Mouse (Mus musculus): ENCODE measurements at regions not wholly inside any gene's neighbourhood (a gene's known extent, or its start where the extent isn't known, plus 50 kb on each side); places are given as distances from the start of the nearest gene placed in this dataset.

GRCm38 (mm10) chr15:56045510-56046245 is 1431.7 kb downstream of the Slc22a22 start:
- no peak for DNase-seq (ENCODE audit: low read depth, low spot score)

- DNase-seq (ENCODE audit: low read depth, low spot score): no peak
These were observed 1434.1 kb downstream of the Slc22a22 start for GRCm38 (mm10) chr15:56043282-56043681.

- DNase-seq (ENCODE audit: low read depth, low spot score): no peak
These were observed 1435.0 kb downstream of the Slc22a22 start for GRCm38 (mm10) chr15:56042449-56042848.

GRCm38 (mm10) chr15:56030007-56030406 is 1447.4 kb downstream of the Slc22a22 start:
- DNase-seq (ENCODE audit: low read depth, low spot score): no peak

DNA sequence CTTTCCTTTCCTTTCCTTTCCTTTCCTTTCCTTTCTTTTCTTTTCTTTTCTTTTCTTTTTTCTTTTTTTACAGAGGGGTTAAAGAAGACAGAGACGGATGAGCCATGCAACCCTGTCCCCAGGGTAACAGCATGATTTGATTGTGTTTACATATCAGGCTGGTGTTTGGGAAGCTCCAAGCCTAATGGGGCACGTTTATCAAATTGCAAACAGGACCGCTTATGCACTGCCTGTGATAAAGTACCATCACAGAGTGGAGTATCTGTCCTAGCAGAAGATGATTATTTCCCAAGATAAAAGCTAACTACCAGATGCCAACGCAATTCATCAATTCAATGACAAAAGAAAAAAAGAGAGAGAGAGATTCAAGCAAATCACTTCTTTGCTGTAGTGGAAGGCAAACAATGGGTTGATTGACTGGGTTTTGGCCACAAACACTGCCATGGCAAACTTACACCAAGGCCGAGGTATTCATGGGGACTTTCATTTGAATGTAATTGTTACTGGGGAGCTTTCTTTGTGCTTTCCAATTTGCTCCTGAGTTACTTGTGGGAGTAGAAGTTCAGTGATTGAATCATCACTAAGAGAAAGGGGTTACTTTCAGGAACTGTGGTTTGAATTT is 1450.1 kb downstream of the Slc22a22 start:
- DNase-seq (ENCODE audit: low read depth, low spot score): no peak

- DNase-seq (ENCODE audit: low read depth, low spot score): no peak
These were observed 1452.7 kb downstream of the Slc22a22 start for GRCm38 (mm10) chr15:56024705-56025104.

DNA sequence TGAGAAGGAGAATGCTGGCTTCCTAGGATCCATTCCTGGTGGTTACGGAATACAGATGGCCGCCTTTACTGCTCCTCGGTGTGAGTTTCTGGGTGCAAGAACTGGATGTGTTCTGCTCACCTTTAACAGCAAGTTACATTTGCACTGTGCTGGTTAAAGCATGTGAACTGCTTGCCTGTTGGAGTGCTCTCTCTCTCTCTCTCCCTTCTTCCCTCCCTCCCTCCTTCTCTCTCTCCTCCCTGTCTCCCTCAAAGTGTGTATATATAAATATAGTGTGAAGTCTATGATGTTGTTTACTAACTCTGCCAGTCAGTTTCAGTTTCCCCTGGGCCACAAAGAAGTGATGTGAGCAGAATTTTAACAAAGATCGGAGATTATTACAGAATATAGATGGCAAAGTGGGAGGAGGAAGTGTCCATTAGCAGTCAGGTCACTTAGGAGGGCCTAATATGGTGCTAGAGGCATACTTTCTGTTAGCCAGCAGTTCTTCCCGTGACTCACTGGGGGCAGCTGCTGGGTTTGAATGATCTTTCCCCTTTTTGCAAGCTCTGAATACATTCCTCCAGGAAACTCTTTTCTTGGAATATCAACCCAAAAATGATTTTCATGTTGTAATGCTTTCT is 1453.5 kb downstream of the Slc22a22 start:
- DNase-seq (ENCODE audit: low read depth, low spot score): no peak

- DNase-seq (ENCODE audit: low read depth, low spot score): no peak
These were observed 1455.1 kb downstream of the Slc22a22 start for GRCm38 (mm10) chr15:56022315-56022714.

DNA sequence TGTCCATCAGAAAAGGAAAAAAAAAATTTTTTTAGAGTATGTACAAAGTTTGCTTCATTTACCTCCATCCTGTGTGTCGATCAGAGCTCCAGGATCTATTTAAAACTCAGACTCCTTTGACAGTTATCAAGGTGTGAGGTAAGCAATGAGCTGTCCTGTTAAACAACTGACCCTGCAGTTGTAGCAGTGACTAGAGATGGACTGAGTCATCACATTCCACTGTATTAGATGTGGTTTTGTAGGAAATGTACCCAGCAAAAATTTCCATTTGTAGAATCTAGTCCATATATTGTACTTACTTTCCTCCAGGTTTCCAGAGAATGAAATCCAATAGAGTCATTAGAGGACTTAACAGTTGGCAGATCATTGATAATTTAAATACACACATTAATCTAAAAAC is 1459.3 kb downstream of the Slc22a22 start:
- DNase-seq (ENCODE audit: low read depth, low spot score): no peak

DNA sequence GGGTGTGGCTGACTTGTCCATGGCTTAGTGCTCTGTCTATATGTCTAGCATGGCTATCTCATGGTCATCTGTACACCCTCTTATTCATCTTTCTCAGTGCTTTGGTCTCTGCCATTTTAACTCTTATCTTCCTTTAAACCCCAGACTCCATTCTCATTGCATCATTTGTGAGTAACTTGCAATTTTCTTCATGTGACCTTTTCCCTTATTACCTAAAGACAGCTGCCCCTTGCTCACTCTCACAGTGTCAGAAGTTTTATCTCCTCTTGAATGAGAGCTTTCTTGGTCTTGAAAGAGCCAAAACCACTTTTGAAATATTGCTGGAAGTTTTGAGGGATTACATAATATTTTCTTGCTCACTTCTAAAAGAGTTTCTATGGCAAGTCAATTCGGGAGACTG is 1459.9 kb downstream of the Slc22a22 start:
- DNase-seq (ENCODE audit: low read depth, low spot score): no peak

DNA sequence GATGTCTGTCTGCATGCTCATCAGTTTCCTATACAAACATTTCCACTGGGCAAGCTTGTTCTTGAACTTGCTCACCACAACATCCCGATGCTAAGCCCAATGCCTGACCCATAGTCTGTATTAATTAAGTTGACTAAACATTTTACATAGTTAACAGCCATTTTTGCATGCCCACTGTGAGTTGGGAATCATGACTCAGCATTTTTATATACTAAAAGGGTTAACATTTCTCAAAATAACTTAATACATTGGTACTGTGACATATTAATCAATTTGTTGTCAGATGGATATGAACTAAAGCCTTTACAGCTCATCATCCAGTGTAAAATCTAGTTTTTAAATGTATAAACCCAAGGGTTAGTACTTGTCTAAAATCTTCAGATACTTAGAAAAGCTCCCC is 1461.4 kb downstream of the Slc22a22 start:
- DNase-seq (ENCODE audit: low read depth, low spot score): no peak

DNA sequence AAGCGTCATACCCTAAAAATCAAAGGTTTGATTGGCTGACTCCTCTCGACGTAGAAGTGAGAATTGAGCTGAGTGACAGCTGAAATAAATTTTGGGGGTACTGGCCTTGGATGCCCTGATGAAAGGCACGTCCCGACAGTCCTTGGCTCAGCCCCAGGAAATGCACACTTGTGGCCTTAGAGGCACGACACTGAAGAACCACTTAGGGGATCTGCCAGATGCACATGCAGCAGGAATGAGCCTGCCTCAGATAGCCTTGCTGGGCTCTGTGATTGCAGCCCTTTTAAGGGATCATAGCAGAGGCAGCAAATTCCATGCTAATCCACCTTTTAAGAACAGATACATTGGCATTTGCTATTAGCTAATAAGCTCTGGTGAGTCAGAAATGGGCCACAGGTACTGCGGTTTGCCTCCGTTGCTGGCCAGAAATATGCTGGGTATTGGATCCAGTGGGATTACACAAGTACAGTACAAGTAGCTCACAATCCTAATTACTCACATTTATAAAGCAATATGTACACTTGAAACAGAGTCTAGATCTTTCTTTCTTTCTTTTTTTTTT is 1463.3 kb downstream of the Slc22a22 start:
- DNase-seq (ENCODE audit: low read depth, low spot score): no peak

DNA sequence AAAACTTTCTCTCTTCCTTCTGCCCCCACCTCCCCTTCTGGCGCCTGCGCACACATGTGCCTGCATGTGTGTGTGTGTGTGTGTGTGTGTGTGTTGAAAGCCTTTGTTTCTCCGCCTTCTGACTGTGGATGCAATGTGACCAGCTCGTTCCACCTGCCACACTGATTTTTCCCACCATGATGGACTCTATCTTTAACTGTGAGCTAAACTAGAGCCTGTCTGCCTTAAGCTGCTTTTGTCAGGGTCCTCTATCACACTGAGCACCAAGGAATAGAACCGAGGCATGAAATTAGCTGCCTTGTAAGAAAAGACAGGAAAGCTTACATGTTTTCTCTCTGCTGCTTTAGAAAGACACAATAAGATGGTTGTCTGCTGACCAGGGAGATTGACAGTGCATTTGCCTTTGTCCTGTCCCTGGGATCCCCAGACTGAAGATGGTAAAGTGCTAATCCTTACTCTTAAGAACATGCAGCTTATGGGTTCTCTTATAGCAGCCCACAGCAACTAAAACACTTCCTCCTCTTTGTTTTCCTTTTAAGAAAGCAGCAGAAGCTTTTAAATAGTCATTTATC is 1468.7 kb downstream of the Slc22a22 start:
- DNase-seq (ENCODE audit: low read depth, low spot score): no peak

GRCm38 (mm10) chr15:56007376-56007775 is 1470.0 kb downstream of the Slc22a22 start:
- DNase-seq (ENCODE audit: low read depth, low spot score): no peak

DNA sequence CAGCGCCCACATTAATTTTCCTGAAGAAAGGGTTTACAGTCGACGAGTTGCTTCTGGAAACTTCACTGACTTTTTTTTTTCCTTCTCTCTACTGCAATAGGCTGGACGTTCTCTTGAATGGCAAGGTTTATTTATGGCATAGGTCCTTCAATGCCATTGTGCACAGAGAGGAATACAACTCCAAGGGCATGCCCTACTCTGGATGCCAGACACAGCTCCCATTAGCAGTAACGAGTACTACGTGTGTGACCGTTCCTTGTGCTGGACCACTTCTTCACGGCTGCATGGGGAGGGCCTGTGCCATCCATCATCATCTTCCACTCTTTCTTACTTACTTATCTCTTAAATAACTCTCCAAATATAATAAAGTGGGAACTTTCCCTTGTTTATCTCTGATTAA is 1472.1 kb downstream of the Slc22a22 start:
- DNase-seq (ENCODE audit: low read depth, low spot score): no peak

DNA sequence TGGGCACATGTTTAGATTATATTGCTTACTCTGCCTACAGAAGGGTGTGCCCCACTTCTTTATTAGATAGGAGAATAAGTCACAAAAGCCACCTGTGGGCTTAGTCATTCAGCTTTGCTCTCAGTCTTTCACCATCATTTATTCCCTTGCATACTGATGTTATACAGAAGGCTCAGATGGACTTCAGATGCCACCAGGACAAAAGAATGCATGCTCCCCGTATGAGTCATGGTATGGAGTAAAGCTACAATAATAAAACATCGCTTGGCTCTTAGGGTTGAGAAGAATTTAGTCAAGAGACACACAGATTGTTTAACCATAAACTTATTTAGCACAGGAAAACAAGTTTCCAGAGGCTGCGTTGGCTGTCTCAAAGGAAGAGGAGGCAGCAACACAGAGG is 1473.5 kb downstream of the Slc22a22 start:
- DNase-seq (ENCODE audit: low read depth, low spot score): no peak

GRCm38 (mm10) chr15:55999605-56000004 is 1477.8 kb downstream of the Slc22a22 start:
- DNase-seq (ENCODE audit: low read depth, low spot score): no peak

GRCm38 (mm10) chr15:55997977-55998376 is 1479.4 kb downstream of the Slc22a22 start:
- peak; percentile 5 for DNase-seq (ENCODE audit: low read depth, low spot score)

GRCm38 (mm10) chr15:55994680-55995079 is 1482.7 kb downstream of the Slc22a22 start:
- no peak for DNase-seq (ENCODE audit: low read depth, low spot score)

DNA sequence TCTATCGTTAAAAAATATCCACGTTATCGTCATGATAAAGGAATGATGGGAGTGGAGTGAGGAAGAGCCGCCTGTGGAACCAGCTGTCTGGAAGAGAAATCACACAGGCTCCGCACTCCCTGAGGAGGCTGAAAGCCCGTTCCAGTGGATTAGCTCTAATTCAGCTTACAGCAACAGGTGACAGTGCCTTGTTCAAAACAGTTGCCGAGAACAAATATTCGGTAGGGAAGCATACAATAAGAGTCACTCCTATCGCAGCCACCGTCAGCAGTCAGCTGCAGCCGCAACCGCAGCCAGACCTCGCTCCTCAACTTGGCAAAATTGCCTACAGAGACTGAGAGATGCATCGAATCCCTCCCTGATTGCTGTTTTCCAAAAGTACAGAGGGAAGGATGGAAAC is 1501.6 kb downstream of the Slc22a22 start:
- DNase-seq (ENCODE audit: low read depth, low spot score): no peak

DNA sequence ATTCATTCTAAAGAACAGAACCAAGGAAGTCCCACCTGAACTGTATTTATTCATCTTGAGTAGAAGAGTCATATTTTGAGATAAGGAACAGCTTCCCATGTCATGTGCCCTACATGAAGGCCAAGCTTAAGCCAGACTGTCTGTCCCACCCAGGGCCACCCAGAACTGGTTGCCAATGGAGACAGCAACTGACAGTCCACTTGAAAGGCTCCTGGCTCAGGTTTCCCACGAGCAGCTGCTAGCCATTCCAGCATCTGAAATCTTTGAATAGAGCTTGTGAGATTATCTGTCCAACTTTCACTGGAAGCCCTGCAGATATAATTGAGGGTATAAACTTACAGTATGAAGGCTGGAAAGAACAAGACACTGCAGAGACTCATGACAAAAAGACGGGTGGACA is 1510.6 kb downstream of the Slc22a22 start:
- no peak for DNase-seq (ENCODE audit: low read depth, low spot score)

GRCm38 (mm10) chr15:55965296-55965695 is 1512.1 kb downstream of the Slc22a22 start:
- no peak for DNase-seq (ENCODE audit: low read depth, low spot score)

Data from CD4-positive helper T cell, adult 2 months (primary cell).